Mouse (Mus musculus) thymus, postnatal 36 days (tissue): ENCODE data around the gene Dhx34.

Experiments
- DNase-seq, 2 experiments: peaks; one replicate each; pipeline ENCODE4 v3.0.0; 2022; ENCODE audit warnings: mixed read lengths in 2 of 2

Gene Dhx34

GRCm38 (mm10) chr7:16208781-16209665 is 12.8 kb downstream of the Dhx34 start:
- no peak for DNase-seq

GRCm38 (mm10) chr7:16207496-16207895 is 14.3 kb downstream of the Dhx34 start:
- DNase-seq = peak in 1 of 2 experiments; percentile 54

- peak; percentile 71 to 87 for DNase-seq
Measured at GRCm38 (mm10) chr7:16207076-16207475, 14.8 kb downstream of the Dhx34 start.

GRCm38 (mm10) chr7:16204791-16205190 is 17.0 kb downstream of the Dhx34 start:
- no peak for DNase-seq

GRCm38 (mm10) chr7:16203505-16203903 is 18.3 kb downstream of the Dhx34 start:
- DNase-seq = no peak

DNA sequence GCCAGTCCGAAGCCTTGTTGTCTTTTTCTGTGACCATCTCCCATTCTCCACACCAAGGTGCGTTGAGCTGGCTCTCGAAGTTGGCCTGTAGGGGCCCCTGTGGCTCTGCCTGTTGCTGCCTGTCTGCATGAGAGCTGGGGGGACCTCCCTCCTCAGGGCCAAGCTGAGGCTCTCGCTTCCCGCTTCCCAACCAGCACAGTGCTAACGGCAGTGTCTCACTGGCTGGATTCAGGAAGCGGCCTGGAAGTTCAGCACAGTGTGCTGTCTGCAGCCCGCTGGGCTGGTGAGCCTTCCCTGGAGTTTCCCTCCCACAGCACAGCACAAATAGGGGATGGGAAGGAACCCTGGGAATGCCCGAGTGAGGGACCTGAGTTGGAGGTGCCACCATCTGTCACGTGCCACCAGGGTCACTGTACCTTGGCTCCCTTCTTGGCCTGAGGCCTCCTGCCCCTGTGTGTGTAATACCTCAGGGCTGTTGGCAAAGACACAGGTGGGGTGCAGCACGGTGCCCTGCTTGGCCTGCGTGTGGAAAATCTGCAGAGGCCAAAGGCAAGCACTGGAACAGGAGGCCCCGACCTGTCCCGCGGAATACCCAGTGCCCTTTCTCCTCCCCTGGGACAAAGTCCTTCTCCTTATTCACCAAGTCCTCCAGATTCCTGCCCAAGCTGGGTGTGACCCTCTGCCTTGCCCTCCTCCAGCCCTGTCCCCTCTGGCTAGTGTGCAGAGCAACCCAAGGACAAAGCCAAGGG is 18.9 kb downstream of the Dhx34 start:
- DNase-seq = no peak

DNA sequence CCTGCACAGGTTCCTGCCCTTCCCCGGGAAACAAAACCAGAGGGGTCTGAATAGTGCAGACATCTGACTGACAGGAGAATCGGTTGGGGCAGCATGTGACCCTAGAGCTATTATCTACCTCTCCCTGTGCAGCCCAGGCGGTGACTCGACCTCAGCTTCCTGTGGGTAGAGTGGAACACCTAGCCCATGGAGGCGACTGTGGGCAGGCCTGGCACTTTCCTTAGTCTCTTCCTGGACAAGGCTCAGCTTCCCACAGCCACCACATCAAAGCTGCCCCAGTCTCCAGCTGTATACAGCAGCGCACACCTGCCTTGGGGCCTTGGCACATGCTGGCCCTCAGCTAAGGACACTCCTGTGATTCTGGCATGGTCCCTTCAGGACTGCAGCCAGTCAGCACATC is 20.7 kb downstream of the Dhx34 start:
- peak; percentile 69 to 82 for DNase-seq

GRCm38 (mm10) chr7:16198540-16198939 is 23.3 kb downstream of the Dhx34 start:
- DNase-seq = peak; percentile 44 to 62

GRCm38 (mm10) chr7:16197166-16197565 is 24.7 kb downstream of the Dhx34 start:
- peak; percentile 66 to 83 for DNase-seq

DNA sequence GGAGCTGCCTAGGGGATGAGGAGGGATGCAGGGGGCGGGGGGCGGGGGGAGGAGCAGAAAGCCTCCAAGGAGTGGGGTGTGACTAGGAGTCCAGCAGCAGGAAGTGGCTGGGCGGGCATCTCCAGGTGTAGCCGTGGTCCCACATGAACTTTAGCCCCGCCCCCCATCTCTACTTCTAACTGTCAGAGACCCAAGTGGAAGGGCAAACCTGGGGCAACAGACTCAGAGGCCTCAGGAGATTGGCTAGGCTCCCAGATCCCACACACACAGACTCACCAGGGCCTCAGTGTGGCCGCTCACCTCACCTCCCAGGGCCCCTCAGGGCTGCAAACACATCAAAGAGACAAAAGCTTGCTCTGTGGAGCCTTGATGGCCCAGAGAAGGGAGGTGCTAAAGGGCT is 25.2 kb downstream of the Dhx34 start:
- DNase-seq = peak in 1 of 2 experiments; percentile 51

- no peak for DNase-seq
Measured at GRCm38 (mm10) chr7:16193702-16194101, 28.1 kb downstream of the Dhx34 start.

DNA sequence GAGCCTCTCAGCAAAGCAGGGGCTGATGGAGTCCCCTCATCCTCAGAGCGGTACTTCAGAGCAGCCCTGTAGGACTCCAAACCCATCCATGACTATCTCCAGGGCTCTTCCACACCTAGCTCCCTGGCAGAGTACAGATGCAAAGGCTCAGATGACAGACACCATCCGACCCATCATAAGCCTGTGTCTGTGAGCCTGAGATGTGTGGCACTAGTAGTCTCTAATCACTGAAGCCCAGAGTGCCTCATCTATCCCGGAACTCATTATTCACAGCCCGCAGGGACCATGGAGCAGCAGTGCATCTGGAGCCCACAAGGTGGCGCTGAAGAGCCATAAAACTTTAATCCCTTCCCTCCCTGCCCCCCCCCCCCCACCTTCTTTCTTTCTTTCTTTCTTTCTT is 29.5 kb downstream of the Dhx34 start:
- peak; percentile 74 to 81 for DNase-seq

GRCm38 (mm10) chr7:16187494-16187893 is 34.3 kb downstream of the Dhx34 start:
- DNase-seq = no peak

DNA sequence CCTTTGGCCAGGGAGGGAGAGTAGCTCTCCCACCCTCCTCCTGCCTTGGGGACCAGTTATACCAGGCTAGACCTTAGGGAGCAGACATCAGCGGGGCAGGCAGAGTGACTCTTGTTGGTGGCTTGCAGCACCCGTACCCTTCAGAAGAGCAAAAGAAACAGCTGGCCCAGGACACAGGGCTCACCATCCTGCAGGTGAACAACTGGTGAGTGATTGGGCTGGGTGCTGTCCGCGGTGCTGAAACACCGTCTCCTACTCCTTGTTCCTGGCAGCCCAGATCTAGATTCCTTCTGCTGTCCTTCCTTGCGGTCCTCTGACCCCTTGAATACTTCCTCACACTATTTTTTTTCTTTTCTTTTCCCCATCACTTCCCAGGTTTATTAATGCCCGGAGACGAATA is 38.2 kb downstream of the Dhx34 start:
- DNase-seq = peak; percentile 51 to 54

- DNase-seq = no peak
Measured at GRCm38 (mm10) chr7:16178114-16178513, 43.7 kb downstream of the Dhx34 start.

GRCm38 (mm10) chr7:16175542-16175931 is 46.3 kb downstream of the Dhx34 start:
- peak in 1 of 2 experiments; percentile 25 for DNase-seq

GRCm38 (mm10) chr7:16174597-16175541 is 47.0 kb downstream of the Dhx34 start, which contains the start of gene Meis3:
Meis3 (plus strand) TSS chr7:16175090.
- peak; percentile 65 to 76 for DNase-seq

GRCm38 (mm10) chr7:16173146-16173545 is 48.7 kb downstream of the Dhx34 start:
- no peak for DNase-seq

DNA sequence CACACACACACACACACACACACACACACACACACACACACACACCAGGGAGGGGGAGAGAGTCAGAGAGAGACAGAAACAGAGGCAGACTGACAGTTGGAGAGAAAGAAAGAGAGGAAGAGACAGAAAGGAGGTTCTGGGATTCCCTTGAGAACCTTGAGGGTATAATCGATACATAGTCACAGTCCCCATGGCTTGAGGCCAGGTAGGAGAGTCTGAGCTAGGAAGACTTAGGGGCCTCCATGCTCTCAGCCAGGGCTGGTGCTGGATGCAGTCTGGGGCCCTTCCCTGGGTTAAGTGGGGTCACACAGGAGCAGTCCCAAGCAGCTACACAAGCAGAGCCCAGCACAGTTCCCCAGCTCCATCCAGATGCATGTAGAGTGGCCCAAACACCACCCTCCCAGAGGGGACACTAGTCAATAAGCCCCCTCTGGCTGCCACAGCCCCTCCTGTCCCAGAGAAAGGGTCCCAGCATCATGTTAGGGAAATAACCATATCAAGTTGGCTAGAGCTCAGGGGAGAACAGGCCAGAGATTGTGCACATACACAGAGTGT is 49.2 kb downstream of the Dhx34 start:
- DNase-seq = no peak

- DNase-seq = no peak
Measured at GRCm38 (mm10) chr7:16172141-16172581, 49.7 kb downstream of the Dhx34 start.

DNA sequence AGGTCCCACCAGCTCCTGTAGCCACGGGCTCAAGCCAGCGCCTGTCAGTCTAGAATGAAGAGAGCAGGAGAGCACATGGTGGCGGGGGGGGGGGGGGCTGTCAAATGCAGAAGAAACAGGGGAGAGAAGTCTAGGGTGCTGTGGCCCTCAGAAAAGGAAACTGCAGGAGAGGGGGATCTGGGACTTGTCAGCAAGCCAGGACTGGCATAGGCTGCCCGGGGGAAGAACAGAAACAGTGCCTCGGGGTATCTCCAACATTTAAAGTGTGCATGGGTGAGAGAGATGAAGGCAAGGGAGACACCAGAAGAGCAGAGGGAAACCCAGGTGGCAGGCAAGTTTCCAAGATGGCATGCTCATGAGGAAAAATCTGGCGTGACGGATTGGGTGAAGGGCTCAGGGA is 59.8 kb downstream of the Dhx34 start:
- DNase-seq = no peak

GRCm38 (mm10) chr7:16161302-16161701 is 60.5 kb downstream of the Dhx34 start:
- no peak for DNase-seq
